Mouse (Mus musculus): Measurements from ENCODE around the gene Tlcd2. TPM values are rescaled to one million over a fixed set of nuclear protein-coding genes. Genes with fewer than 3 reads are reported as not detected.

The Tlcd2 gene
- polyA plus RNA-seq, 1 experiment, result 78.8 TPM

DNA sequence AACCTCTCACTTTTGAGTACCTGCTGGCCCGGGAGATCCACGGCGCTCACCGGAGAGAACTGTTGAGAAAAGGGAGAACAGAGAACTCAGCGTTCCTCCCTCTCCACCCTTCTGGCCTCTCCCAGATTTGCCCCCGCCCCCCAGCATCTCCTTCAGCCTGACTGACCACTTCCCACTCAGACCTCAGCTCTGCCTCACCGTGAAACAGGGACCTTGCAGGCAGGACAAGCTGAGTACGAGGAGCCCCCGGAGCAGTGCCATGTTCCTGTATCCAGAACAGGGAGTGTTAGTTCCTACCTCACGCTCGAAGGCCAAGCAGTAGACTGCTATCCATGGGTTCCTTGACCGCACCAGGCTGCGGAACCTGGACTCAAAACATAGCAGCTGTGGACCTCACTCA is 23.3 kb upstream of the Tlcd2 start:
- 89% methylated on average over 13 of the region's 13 CpGs for WGBS
- TF ChIP-seq CTCF (IDR thresholded peaks at IDR 0.05; ENCODE audit: extremely low read depth, insufficient read length, insufficient replicate concordance, low read depth, low read length) (no peak), POLR2A (IDR thresholded peaks at IDR 0.05; ENCODE audit: low read depth, low read length) (no peak)

DNA sequence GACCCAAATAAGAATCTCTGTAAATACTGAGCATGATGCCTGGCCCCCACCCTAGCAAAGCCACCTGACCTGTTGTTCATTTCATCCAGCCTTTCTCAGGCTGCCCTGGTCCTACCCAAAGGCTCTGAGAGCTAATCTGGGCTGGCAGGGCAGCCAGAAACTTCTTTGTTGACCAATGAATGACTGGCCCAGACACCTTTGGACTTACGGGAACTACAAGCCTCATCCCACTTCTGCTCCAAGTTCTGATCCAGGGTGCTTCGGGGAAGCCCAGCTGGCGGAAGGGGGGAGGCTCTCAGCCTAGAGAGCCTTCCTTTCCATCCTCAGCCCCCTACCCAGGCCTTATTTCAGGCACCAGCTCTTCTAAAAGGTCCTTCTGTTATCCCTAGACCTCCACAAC is 22.7 kb upstream of the Tlcd2 start:
- no peaks in the 10 kb centered on the region for H3K27me3 ChIP-seq (ENCODE audit: control insufficient read depth, insufficient read depth, low read length)
- peaks cover 17% of the 10 kb centered on the region for H3K36me3 ChIP-seq (ENCODE audit: control insufficient read depth, insufficient read depth, low read length)
- no peak overlapping the region for H3K4me3 ChIP-seq (ENCODE audit: low read depth, low read length)
- WGBS, result 55% methylated on average over 3 of the region's 3 CpGs
- TF ChIP-seq POLR2A (IDR thresholded peaks at IDR 0.05; ENCODE audit: low read depth, low read length) (no peak), CTCF (IDR thresholded peaks at IDR 0.05; ENCODE audit: extremely low read depth, insufficient read length, insufficient replicate concordance, low read depth, low read length) (no peak)
- 0 out of 2 replicates have a peak, but pooled peaks cover 2% of the 10 kb centered on the region for H3K4me1 ChIP-seq (ENCODE audit: control insufficient read depth, insufficient read depth, insufficient read length, low read length)
- H3K27ac ChIP-seq (ENCODE audit: insufficient read depth, low read depth, low read length), result no peak overlapping the region

More for the DNA sequence above, 23.3 kb upstream of the Tlcd2 start:
- no peaks in the 10 kb centered on the region for H3K27me3 ChIP-seq (ENCODE audit: control insufficient read depth, insufficient read depth, low read length)
- 0 out of 2 replicates have a peak, but pooled peaks cover 2% of the 10 kb centered on the region for H3K4me1 ChIP-seq (ENCODE audit: control insufficient read depth, insufficient read depth, insufficient read length, low read length)
- H3K27ac ChIP-seq (ENCODE audit: insufficient read depth, low read depth, low read length), result no peak overlapping the region
- H3K36me3 ChIP-seq (ENCODE audit: control insufficient read depth, insufficient read depth, low read length), result peaks cover 12% of the 10 kb centered on the region
- no peak overlapping the region for H3K4me3 ChIP-seq (ENCODE audit: low read depth, low read length)

DNA sequence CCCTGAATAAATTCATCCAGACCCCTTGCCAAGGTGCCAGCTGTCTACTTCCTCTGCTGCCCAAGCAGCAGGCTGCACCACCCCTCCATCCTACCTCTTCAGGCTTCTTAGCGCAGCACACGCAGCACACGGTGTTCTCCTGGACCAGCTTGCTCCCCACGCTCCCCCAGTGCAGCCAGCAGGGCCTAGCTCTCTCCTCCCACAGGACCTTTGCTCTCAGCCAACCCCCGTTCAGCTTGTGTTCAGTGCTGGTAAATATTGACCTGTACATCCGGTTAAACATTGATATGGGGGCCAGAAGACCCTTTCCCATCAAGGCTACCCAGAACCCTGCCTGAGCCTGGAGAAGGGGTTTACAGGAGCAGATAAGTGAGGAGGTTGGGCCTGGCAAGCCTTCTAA is 22.2 kb upstream of the Tlcd2 start, which contains the start of gene Serpinf2:
Gene Serpinf2, minus strand, starts transcription at position 229 of the 400 bp plus-strand sequence.
- TF ChIP-seq POLR2A (IDR thresholded peaks at IDR 0.05; ENCODE audit: low read depth, low read length) (no peak), CTCF (IDR thresholded peaks at IDR 0.05; ENCODE audit: extremely low read depth, insufficient read length, insufficient replicate concordance, low read depth, low read length) (no peak)
- 0 out of 2 replicates have a peak, but pooled peaks cover 2% of the 10 kb centered on the region for H3K4me1 ChIP-seq (ENCODE audit: control insufficient read depth, insufficient read depth, insufficient read length, low read length)
- H3K27ac ChIP-seq (ENCODE audit: insufficient read depth, low read depth, low read length), result no peak within 1 kb of the TSS
- H3K4me3 ChIP-seq (ENCODE audit: low read depth, low read length), result no peak within 1 kb of the TSS
- WGBS, result 21% methylated on average over 6 of the region's 6 CpGs
- no peaks in the 10 kb centered on the region for H3K27me3 ChIP-seq (ENCODE audit: control insufficient read depth, insufficient read depth, low read length)
- H3K36me3 ChIP-seq (ENCODE audit: control insufficient read depth, insufficient read depth, low read length), result peaks cover 17% of the 10 kb centered on the region

DNA sequence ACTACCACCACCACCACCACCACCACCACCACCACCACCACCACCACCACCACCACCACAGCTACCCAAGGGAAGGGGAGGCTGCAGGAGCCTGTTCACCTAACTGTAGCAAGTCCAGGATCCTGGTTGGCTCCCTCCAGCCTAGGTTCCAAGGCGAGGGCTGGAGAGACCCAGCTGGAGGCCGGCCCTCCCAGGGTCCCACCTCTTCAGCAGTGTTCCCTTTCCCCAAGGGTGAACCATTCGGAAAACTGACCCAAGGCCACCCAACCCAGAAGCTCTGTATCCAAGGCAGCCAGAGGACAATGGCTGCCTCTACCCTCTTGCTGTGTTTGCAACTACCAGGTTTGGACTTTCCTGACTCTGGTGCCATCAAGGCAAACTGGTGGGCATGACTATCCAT is 21.6 kb upstream of the Tlcd2 start:
- TF ChIP-seq POLR2A (IDR thresholded peaks at IDR 0.05; ENCODE audit: low read depth, low read length) (no peak), CTCF (IDR thresholded peaks at IDR 0.05; ENCODE audit: extremely low read depth, insufficient read length, insufficient replicate concordance, low read depth, low read length) (no peak)
- Histone ChIP-seq H3K27me3 (ENCODE audit: control insufficient read depth, insufficient read depth, low read length) (no peaks in the 10 kb centered on the region), H3K4me3 (ENCODE audit: low read depth, low read length) (no peak overlapping the region), H3K36me3 (ENCODE audit: control insufficient read depth, insufficient read depth, low read length) (peaks cover 20% of the 10 kb centered on the region), H3K27ac (ENCODE audit: insufficient read depth, low read depth, low read length) (no peak overlapping the region), H3K4me1 (ENCODE audit: control insufficient read depth, insufficient read depth, insufficient read length, low read length) (0 out of 2 replicates have a peak, but pooled peaks cover 2% of the 10 kb centered on the region)
- 93% methylated on average over 3 of the region's 3 CpGs for WGBS

DNA sequence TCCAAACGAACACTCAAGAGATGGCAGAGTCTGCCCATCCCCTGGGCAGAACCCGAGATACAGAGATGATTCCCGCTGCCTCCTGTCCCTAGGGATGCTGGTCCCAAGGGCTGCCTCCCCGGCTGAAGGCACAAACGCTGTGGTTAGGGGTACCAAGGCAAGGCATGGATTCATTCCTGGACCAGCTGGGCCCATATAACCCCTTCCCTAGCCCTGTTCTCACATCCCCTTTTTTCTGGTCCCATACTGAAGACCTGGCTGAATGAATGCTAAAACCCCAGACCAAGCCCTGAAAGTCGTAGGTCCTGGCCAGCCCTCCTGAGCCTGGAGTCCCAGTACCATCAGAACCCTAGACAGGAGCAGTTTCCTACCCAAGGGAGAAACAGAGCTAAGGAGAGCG is 20.5 kb upstream of the Tlcd2 start:
- Histone ChIP-seq H3K27ac (ENCODE audit: insufficient read depth, low read depth, low read length) (no peak overlapping the region), H3K36me3 (ENCODE audit: control insufficient read depth, insufficient read depth, low read length) (peaks cover 30% of the 10 kb centered on the region), H3K4me3 (ENCODE audit: low read depth, low read length) (no peak overlapping the region), H3K4me1 (ENCODE audit: control insufficient read depth, insufficient read depth, insufficient read length, low read length) (0 out of 2 replicates have a peak, but pooled peaks cover 2% of the 10 kb centered on the region), H3K27me3 (ENCODE audit: control insufficient read depth, insufficient read depth, low read length) (no peaks in the 10 kb centered on the region)
- 83% methylated on average over 7 of the region's 7 CpGs for WGBS
- TF ChIP-seq POLR2A (IDR thresholded peaks at IDR 0.05; ENCODE audit: low read depth, low read length) (no peak), CTCF (IDR thresholded peaks at IDR 0.05; ENCODE audit: extremely low read depth, insufficient read length, insufficient replicate concordance, low read depth, low read length) (no peak)

DNA sequence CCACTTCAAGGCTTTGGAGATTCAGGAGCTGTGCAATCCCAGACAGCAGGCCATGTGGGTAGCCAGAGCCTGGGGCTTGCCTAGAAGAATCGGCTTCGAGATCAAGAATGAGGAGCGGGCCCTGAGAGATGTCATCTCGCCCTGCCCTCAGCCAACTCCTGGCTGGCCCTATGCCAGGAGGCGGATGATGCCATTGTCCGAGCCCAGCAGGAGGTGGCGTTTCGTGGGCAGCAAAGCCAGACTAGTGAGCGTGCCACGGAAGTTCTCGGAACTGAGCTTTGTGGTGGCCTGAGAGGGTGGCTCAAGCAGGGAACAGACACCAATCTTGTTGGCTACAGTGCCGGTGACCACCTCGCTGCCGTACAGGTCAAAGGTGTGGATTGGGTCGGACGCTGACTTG is 19.9 kb upstream of the Tlcd2 start:
- 92% methylated on average over 16 of the region's 16 CpGs for WGBS
- peaks cover 30% of the 10 kb centered on the region for H3K36me3 ChIP-seq (ENCODE audit: control insufficient read depth, insufficient read depth, low read length)
- 0 out of 2 replicates have a peak, but pooled peaks cover 2% of the 10 kb centered on the region for H3K4me1 ChIP-seq (ENCODE audit: control insufficient read depth, insufficient read depth, insufficient read length, low read length)
- H3K27ac ChIP-seq (ENCODE audit: insufficient read depth, low read depth, low read length), result no peak overlapping the region
- H3K4me3 ChIP-seq (ENCODE audit: low read depth, low read length), result no peak overlapping the region
- TF ChIP-seq POLR2A (IDR thresholded peaks at IDR 0.05; ENCODE audit: low read depth, low read length) (no peak), CTCF (IDR thresholded peaks at IDR 0.05; ENCODE audit: extremely low read depth, insufficient read length, insufficient replicate concordance, low read depth, low read length) (no peak)
- H3K27me3 ChIP-seq (ENCODE audit: control insufficient read depth, insufficient read depth, low read length), result no peaks in the 10 kb centered on the region

DNA sequence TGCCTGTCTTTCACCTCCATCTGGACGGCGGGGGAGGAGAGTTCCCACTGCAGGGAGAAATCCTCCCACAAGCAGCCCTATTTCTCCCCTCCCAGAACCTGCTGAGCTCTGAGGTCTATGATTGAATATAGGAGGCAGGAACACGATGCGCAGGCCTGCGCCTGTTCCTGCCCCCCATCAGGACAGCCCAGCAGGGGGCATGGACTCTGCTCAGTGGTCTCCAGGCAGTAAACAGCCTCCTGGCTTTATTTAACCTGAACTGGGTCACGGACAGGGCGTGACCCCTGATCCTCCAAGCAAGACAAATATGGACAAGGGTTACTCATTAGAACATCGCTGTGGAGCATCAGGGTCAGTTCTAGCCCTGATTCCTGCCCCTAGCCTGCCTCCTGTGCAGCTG is 17.8 kb upstream of the Tlcd2 start:
- TF ChIP-seq CTCF (IDR thresholded peaks at IDR 0.05; ENCODE audit: extremely low read depth, insufficient read length, insufficient replicate concordance, low read depth, low read length) (no peak), POLR2A (IDR thresholded peaks at IDR 0.05; ENCODE audit: low read depth, low read length) (no peak)
- Histone ChIP-seq H3K4me1 (ENCODE audit: control insufficient read depth, insufficient read depth, insufficient read length, low read length) (0 out of 2 replicates have a peak, but pooled peaks cover 2% of the 10 kb centered on the region), H3K4me3 (ENCODE audit: low read depth, low read length) (no peak overlapping the region), H3K27ac (ENCODE audit: insufficient read depth, low read depth, low read length) (no peak overlapping the region), H3K36me3 (ENCODE audit: control insufficient read depth, insufficient read depth, low read length) (peaks cover 50% of the 10 kb centered on the region), H3K27me3 (ENCODE audit: control insufficient read depth, insufficient read depth, low read length) (no peaks in the 10 kb centered on the region)
- 87% methylated on average over 8 of the region's 8 CpGs for WGBS

Data from small intestine, adult 2 months (tissue).